Mouse (Mus musculus) forebrain, embryonic 16.5 days (tissue): ENCODE measurements at regions not wholly inside any gene's neighbourhood (a gene's known extent, or its start where the extent isn't known, plus 50 kb on each side); places are given as distances from the start of the nearest gene placed in this dataset.

Experiments used
- ATAC-seq: fragments of 200-750 bp; cut with Nextera tagmentation; 2 replicates; pipeline ENCODE4 v1.8.0; 2017; ENCODE audit warnings: mild to moderate bottlenecking, moderate library complexity
- H3K27ac ChIP-seq: fragments of 300-500 bp; sonication (generic); 2 replicates; pipeline ENCODE4 v1.5.1; 2014; ENCODE audit warnings: low read length, control low read depth
- H3K27me3 ChIP-seq: fragments of 300-500 bp; sonication (generic); replicated peaks from 2 replicates; pipeline ENCODE4 v1.6.1; 2014; ENCODE audit warnings: low read length; ENCODE audit not compliant: control insufficient read depth, insufficient read depth
- H3K36me3 ChIP-seq: fragments of 300-500 bp; sonication (generic); 2 replicates; pipeline ENCODE4 v1.6.1; 2014; ENCODE audit not compliant: control insufficient read depth, insufficient read depth
- H3K4me1 ChIP-seq: fragments of 300-500 bp; sonication (generic); replicated peaks from 2 replicates; pipeline ENCODE4 v1.6.1; 2014; ENCODE audit warnings: low read length; ENCODE audit not compliant: control insufficient read depth, insufficient read depth
- H3K4me2 ChIP-seq: fragments of 300-500 bp; sonication (generic); 2 replicates; pipeline ENCODE4 v1.6.1; 2014; ENCODE audit warnings: mild to moderate bottlenecking, low read length, control low read depth
- H3K4me3 ChIP-seq: fragments of 300-500 bp; sonication (generic); replicated peaks from 2 replicates; pipeline ENCODE4 v1.5.1; 2014; ENCODE audit warnings: mild to moderate bottlenecking, low read length, control low read depth
- H3K9ac ChIP-seq: fragments of 300-500 bp; sonication (generic); replicated peaks from 2 replicates; pipeline ENCODE4 v1.6.1; 2014; ENCODE audit warnings: low read depth, low read length, control low read depth
- H3K9me3 ChIP-seq: fragments of 300-500 bp; sonication (generic); 2 replicates; pipeline ENCODE4 v1.6.1; 2016; ENCODE audit warnings: low read length; ENCODE audit not compliant: control insufficient read depth
- WGBS: fragments of 180-500 bp; shearing (Covaris S2); extraction: QIAGEN DNeasy Blood & Tissue Kit; methylation state at CpG from one replicate; pipeline ENCODE4 v1.1.7; 2014; 5-methylcytosine and 5-hydroxymethylcytosine counted together

GRCm38 (mm10) chr3:100365354-100365945, 123.7 kb downstream of the Tent5c start:
- no peaks in the 10 kb centered on the region for H3K27me3 ChIP-seq
- no peak for ATAC-seq
- H3K36me3 ChIP-seq: no peaks in the 10 kb centered on the region
- H3K27ac ChIP-seq: no peak overlapping the region
- no peak overlapping the region for H3K4me2 ChIP-seq
- no peaks in the 10 kb centered on the region for H3K9me3 ChIP-seq
- no peaks in the 10 kb centered on the region for H3K4me1 ChIP-seq
- H3K9ac ChIP-seq: no peak overlapping the region
- 89% methylated on average over 3 of the region's 3 CpGs for WGBS
- no peak overlapping the region for H3K4me3 ChIP-seq

- Histone ChIP-seq H3K27me3 (no peaks in the 10 kb centered on the region), H3K36me3 (no peaks in the 10 kb centered on the region), H3K9me3 (no peaks in the 10 kb centered on the region), H3K27ac (no peak overlapping the region), H3K4me2 (no peak overlapping the region), H3K9ac (no peak overlapping the region), H3K4me3 (no peak overlapping the region), H3K4me1 (no peaks in the 10 kb centered on the region)
- 95% methylated on average over 2 of the region's 2 CpGs for WGBS
- ATAC-seq: no peak
Measured at GRCm38 (mm10) chr3:100364706-100365105, 124.4 kb downstream of the Tent5c start.

GRCm38 (mm10) chr3:100362983-100363382, 126.1 kb downstream of the Tent5c start:
- H3K9ac ChIP-seq: no peak overlapping the region
- no peaks in the 10 kb centered on the region for H3K27me3 ChIP-seq
- 87% methylated on average over 3 of the region's 3 CpGs for WGBS
- H3K27ac ChIP-seq: no peak overlapping the region
- no peaks in the 10 kb centered on the region for H3K9me3 ChIP-seq
- H3K4me2 ChIP-seq: no peak overlapping the region
- ATAC-seq: no peak
- H3K36me3 ChIP-seq: no peaks in the 10 kb centered on the region
- H3K4me3 ChIP-seq: no peak overlapping the region
- H3K4me1 ChIP-seq: no peaks in the 10 kb centered on the region

GRCm38 (mm10) chr3:100360019-100360418, 129.1 kb downstream of the Tent5c start:
- no peak overlapping the region for H3K4me3 ChIP-seq
- no peak overlapping the region for H3K4me2 ChIP-seq
- ATAC-seq: no peak
- no peak overlapping the region for H3K27ac ChIP-seq
- H3K4me1 ChIP-seq: no peaks in the 10 kb centered on the region
- no peaks in the 10 kb centered on the region for H3K36me3 ChIP-seq
- H3K9ac ChIP-seq: no peak overlapping the region
- WGBS: 87% methylated on average over 3 of the region's 3 CpGs
- H3K9me3 ChIP-seq: no peaks in the 10 kb centered on the region
- no peaks in the 10 kb centered on the region for H3K27me3 ChIP-seq

- no peak overlapping the region for H3K9ac ChIP-seq
- no peaks in the 10 kb centered on the region for H3K36me3 ChIP-seq
- peak overlapping the region; percentile 38 for H3K4me2 ChIP-seq
- H3K9me3 ChIP-seq: no peaks in the 10 kb centered on the region
- H3K27me3 ChIP-seq: no peaks in the 10 kb centered on the region
- no peak overlapping the region for H3K27ac ChIP-seq
- no peaks in the 10 kb centered on the region for H3K4me1 ChIP-seq
- no peak overlapping the region; the same call in 1 of the 2 replicates for H3K4me3 ChIP-seq
- peak; percentile 92 for ATAC-seq
- WGBS: 29% methylated on average over 8 of the region's 8 CpGs
Measured at GRCm38 (mm10) chr3:100359036-100359435, 130.1 kb downstream of the Tent5c start.

GRCm38 (mm10) chr3:100333478-100333877, 155.6 kb downstream of the Tent5c start:
- Histone ChIP-seq H3K27ac (no peak overlapping the region), H3K9me3 (no peaks in the 10 kb centered on the region), H3K9ac (no peak overlapping the region), H3K27me3 (no peaks in the 10 kb centered on the region), H3K36me3 (no peaks in the 10 kb centered on the region), H3K4me2 (no peak overlapping the region), H3K4me1 (no peaks in the 10 kb centered on the region), H3K4me3 (no peak overlapping the region)
- WGBS: 90% methylated on average over 2 of the region's 2 CpGs
- ATAC-seq: no peak

- no peaks in the 10 kb centered on the region for H3K4me1 ChIP-seq
- ATAC-seq: no peak
- no peak overlapping the region for H3K9ac ChIP-seq
- H3K9me3 ChIP-seq: no peaks in the 10 kb centered on the region
- no peaks in the 10 kb centered on the region for H3K27me3 ChIP-seq
- H3K4me2 ChIP-seq: no peak overlapping the region
- no peak overlapping the region for H3K27ac ChIP-seq
- H3K36me3 ChIP-seq: no peaks in the 10 kb centered on the region
- no peak overlapping the region for H3K4me3 ChIP-seq
Measured at GRCm38 (mm10) chr3:100318357-100318756, 156.2 kb upstream of the Wdr3 start.

DNA sequence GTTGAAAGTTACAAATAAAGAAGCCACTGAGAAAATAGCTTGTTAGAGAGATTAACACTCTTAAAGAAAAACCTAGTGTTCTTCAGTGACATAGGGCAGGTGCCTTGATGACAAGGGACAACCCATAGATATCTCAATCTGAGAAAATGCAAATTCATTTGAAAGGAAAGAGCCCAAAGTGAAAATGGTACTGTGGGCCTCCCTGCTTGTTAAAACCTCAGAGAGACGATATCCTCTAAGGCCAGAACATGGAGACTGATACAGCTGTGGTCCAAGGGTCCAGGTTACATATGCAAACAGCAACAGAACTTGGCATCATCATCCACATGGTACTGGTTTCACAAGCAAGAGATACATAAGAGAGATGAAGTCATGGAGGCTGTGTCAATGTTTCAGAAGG, 125.6 kb upstream of the Wdr3 start:
- Histone ChIP-seq H3K9me3 (no peaks in the 10 kb centered on the region), H3K4me3 (no peak overlapping the region), H3K27ac (no peak overlapping the region), H3K4me2 (no peak overlapping the region), H3K9ac (no peak overlapping the region), H3K36me3 (no peaks in the 10 kb centered on the region), H3K4me1 (no peaks in the 10 kb centered on the region), H3K27me3 (no peaks in the 10 kb centered on the region)
- no peak for ATAC-seq
- WGBS: 88% methylated on average over 1 of the region's 1 CpGs

GRCm38 (mm10) chr3:100266976-100267375, 104.8 kb upstream of the Wdr3 start:
- Histone ChIP-seq H3K9ac (no peak overlapping the region), H3K27me3 (no peaks in the 10 kb centered on the region)

DNA sequence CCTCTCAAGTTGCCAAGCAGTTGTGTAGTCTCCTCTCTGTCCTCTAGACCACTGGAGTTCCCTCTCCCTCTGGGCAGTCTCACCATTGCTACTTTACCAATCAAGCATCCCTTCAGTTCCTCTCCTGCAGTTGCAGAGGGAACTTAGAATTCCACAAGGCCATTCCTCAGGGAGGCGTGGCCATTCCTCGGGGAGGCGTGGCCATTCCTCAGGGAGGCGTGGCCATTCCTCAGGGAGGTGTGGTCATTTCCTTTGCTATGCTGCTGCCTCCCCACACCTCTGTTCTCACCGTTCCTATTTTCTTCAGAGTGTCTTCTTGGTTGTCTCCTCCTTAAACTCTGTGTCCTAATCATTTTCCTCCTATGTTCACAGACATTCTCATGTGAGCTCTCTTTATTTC, 102.8 kb upstream of the Wdr3 start:
- Histone ChIP-seq H3K9ac (no peak overlapping the region), H3K4me1 (no peaks in the 10 kb centered on the region), H3K9me3 (no peaks in the 10 kb centered on the region), H3K36me3 (no peaks in the 10 kb centered on the region), H3K4me3 (no peak overlapping the region), H3K27me3 (no peaks in the 10 kb centered on the region), H3K27ac (no peak overlapping the region), H3K4me2 (no peak overlapping the region)
- whole genome bisulfite sequencing: 68% methylated on average over 5 of the region's 5 CpGs
- ATAC-seq: no peak

More at GRCm38 (mm10) chr3:100266976-100267375, 104.8 kb upstream of the Wdr3 start:
- Histone ChIP-seq H3K4me1 (no peaks in the 10 kb centered on the region), H3K36me3 (no peaks in the 10 kb centered on the region), H3K4me2 (no peak overlapping the region), H3K4me3 (no peak overlapping the region), H3K27ac (no peak overlapping the region), H3K9me3 (no peaks in the 10 kb centered on the region)
- ATAC-seq: no peak
